Mouse (Mus musculus): Measurements from ENCODE around the gene Ptprr.
A peak's percentile ranks its signal among the peaks of the same experiment; 100 is the strongest.

Gene Ptprr

GRCm38 (mm10) chr10:116319246-116319645, 301.2 kb downstream of the Ptprr start:
- DNase-seq (ENCODE audit: inconsistent age in 2 of 2, low spot score in 1 of 2) = peak; percentile 81 to 94
